Mouse (Mus musculus) testis, postnatal 14 days (tissue): ENCODE measurements around the gene Gtf2f2.

Experiments
- DNase-seq: peaks from one replicate; pipeline ENCODE4 v3.0.0; 2021; ENCODE audit warnings: low spot score

Gtf2f2 gene

DNA sequence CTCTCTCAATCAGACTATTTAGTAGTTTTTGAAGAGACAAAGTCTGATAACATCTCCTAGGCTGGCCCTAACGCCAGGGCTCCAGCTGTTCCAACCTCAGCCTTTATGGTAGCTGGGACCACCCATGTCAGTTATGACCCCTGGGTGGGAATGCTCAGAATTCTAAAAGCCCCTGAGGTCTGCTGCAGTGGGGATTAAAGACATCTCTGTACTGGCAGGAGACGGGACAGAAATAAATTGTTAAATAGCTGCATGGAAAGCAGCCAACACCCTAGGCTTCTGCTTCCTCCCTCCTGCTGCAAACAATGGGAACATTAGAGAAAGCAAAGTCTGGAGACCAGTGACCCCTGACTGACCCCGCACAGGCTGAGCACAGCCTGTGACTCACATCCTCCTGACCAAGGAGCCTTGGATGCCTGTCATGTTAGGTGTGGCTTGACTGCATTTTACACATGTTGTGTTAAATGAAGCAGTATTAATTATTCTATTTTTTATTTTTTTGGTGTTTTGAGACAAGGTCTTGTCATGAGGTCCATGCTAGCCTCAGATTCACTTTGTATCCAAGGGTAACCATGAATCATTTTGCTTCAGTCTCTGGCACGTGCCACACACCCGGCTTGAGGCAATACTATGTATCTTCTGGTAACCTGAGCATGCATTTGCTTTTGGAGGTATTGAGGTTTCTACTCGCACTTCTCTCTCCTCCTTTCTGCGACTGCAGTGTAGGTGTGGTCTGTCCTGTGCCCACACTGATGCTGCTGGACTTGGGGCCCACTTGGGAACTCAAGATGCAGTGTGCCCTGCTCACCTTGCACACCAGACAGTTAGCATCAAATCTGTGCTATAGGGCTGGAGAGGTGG, 146.9 kb downstream of the Gtf2f2 start:
- peak; percentile 78 for DNase-seq

DNA sequence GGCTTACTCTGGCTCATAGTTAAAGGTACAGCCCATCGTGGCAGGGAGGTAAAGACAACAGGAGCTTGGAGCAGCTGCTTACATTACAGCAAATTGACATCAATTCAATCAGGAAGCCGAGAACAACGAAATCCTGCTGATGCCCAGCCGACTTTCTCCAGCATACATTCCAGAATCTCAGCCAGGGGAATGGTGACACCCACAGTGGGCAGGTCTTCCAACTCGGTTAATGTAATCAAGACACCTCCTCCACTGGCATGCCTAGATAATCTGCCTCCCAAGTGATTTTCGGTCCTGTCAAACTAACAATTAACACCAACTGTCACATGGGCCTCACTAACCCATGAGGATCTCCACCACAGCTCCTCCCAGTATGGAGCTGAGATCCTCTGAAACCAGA, 148.0 kb downstream of the Gtf2f2 start:
- DNase-seq, result no peak

DNA sequence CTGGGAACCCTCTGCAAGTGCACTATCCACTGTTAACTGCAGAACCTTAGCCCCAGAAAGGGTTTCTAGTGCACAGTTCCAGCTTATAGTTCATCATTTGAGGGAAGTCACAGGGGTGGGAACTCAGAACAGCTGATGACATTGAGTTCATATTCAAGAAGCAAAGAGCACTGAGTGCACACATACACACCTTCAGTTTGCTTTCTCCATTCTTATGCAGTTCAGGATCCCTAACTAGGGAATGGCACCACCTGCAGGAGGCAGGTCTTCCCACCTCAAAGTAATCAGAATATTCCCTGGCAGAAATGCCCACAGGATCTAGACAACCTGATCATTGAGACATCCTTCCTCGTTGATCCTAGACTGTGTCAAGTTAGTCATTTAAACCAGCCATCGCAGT, 151.0 kb downstream of the Gtf2f2 start:
- no peak for DNase-seq

DNA sequence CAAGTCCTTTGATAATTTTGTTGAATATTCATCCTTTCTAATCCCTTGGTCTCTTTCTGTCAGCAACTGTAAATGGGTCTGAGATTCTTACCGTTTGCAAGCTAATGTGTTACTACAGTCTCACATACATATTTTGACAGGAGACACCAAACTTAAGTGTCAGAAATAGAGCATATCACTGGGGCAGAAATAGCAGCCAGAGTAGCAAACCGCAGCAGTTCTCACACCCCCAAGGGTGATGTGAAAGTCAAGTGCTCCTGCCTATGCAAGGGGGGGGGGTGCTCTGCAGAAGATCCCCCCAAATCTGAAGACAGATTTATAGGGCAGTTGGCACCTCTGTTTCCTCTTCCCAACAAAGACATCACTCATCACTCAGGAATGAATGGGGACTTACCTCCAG, 152.5 kb downstream of the Gtf2f2 start:
- DNase-seq, result no peak

DNA sequence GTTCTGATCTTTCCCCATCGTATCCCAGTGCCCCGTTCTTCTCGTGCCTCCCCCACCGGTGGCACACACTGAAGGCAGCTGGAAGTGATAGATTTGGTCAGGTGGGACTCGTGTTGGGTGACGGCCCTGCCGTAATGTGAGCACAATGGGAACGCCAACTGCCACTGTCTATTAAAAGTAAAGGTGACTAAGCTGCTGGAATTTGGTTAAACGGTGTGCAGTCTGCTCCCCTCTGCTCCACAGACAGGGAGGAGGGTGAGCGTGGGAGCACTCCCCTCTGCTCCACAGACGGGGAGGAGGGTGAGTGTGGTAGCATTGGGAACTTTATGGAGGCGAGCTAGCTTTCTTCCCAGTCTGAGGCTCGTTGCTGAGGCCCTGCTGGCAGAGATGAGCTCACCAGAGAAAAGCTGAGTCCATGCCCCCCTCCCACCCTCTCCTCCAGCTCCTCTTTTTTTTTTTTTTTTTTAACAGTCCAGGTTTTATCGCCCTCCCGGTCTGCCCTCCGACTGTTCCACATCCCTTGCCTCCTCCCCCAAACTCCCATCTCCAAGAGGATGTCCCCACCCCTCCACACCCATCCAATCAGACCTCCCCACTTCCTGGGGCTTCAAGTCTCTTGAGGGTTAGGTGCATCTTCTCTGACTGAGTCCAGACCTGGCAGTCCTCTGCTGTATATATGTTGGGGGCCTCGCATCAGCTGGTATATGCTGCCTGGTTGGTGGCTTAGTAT, 155.2 kb downstream of the Gtf2f2 start:
- DNase-seq, result no peak

DNA sequence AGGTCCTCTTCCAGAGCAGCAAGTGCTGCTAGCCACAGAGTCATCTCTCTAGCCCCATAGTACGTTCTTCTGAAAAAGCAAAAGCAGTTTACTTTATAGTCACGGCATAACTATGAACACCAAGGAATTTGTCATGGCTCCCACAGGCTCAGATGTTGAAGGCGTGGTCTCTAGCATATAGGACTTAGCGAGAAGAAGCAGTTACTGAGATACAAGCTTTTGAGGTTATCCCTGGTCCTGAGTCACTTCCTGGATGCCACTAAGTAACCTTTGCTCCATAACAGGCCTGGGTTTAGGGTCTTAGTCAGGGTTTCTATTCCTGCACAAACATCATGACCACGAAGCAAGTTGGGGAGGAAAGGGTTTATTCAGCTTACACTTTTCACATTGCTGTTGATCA, 158.6 kb downstream of the Gtf2f2 start:
- no peak for DNase-seq

DNA sequence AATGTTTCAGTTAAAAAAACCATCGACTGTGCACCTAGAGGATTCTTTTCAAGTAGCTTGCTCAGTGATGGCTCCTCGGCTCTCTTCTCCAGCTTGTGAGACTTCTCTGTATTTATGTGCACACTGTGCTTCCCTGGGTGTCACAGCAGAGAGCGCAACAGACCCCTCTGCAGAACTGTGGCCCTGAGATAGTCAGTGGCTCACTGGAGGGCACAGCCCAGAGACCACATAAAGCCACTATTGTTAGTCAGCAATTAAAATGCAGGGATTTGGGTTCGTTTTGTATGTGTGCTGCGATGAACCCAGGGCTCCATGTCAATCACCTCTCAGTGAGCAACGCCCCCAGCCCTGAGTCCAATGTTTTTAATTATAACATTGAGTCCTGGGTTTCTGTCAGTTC, 159.8 kb downstream of the Gtf2f2 start:
- no peak for DNase-seq

DNA sequence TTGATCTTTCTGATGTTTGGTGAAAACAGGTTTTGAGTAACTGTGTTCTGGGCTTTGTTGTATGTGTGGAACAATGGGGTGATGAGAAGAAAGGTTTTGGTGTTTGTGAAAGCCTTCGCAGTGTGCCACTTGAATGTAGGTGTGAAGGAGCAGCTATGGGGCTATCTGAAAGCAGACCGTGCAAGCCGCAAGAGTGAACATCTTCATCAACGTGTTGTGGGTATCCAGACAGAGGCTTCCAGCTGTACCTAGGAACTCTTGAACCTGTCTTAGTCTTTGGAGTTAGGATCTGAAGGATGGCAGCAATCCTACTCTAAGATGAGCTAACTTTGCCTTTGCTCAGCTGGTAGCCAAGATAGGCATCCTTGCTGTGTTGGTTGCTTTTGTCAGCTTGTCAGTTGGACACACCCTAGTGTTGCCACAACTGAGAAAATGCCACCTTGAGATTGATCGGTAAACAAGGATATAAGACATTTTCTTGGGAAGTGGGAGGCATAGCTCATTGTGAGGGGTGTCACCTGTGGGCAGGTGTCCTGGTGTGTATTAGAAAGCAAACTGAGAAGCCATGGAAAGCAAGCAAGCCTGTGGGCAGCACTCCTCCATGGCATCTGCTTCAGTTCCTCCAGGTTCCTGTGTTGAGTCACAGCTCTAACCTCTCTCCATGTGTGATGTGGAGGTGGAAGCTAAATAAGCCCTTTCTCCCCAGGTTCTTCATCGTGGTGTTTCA, 160.7 kb downstream of the Gtf2f2 start:
- no peak for DNase-seq

DNA sequence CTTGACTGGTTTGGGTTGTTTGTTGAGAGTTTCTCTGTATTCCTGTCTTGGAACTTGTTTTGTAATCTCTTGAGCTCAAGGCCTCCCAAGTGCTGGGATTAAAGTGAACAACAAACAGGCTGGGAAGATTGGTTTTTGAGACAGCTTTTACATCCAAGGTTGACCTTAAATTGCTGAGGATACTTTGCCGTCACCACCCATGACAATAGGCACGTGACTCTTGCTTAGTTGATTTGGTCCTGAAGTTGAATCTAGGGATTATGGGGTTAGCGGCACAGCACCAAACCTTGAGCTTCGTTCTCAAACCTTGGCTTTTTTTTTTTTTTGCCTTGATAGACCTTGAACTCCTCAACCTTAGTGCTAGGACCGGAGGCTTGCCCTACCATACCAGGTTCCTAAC, 161.4 kb downstream of the Gtf2f2 start:
- DNase-seq, result no peak

DNA sequence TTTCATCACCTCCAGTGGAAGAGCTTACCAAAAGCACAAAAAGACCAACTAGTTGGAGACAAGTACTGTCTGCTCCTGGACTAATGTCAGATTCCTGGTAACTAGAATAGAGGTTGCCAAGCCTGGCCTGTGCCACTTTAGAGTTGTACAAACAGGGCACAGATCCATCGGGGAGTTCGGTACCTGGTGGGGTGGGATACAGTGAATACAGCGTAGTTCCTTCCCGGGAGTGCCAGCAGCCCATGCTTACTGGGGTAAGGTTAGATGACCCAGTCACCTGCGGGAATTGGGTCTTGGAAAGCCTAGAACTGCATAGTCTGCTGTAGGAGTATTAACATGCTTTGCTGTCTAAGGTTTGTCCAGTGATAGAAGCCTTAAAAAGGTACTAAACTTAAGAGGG, 162.2 kb downstream of the Gtf2f2 start:
- no peak for DNase-seq

DNA sequence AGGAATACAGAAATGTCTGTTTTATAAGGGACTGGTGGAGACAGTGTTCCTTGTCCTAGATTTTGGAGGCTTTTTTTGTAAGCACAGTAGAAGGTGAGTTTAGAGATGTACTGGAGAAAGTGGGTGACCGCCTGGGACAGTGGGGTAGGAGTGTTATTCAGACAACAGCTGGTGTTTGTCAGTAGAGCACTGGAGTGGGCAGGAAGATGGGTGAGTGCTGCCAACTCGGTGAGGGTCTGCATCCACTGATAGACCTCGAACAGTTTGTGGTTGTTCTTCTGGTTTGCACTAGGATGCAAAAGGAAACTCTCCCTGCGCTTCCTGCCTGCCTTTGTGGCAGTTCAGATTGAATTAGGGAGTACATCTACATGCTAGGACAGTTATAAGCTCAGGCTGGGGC, 163.0 kb downstream of the Gtf2f2 start:
- no peak for DNase-seq
